Mouse (Mus musculus): Measurements from ENCODE around the gene Rbck1. TPM values are rescaled to one million over a fixed set of nuclear protein-coding genes. Genes with fewer than 3 reads are reported as not detected.
"Not testable (repeated sequence)": the region's sequence is repeated elsewhere in the genome, so short reads cannot be mapped to it uniquely, and the experiment has no call there.

The Rbck1 gene
- 100 to 1,000 TPM; 101 to 117 TPM for total RNA-seq (2021)

DNA sequence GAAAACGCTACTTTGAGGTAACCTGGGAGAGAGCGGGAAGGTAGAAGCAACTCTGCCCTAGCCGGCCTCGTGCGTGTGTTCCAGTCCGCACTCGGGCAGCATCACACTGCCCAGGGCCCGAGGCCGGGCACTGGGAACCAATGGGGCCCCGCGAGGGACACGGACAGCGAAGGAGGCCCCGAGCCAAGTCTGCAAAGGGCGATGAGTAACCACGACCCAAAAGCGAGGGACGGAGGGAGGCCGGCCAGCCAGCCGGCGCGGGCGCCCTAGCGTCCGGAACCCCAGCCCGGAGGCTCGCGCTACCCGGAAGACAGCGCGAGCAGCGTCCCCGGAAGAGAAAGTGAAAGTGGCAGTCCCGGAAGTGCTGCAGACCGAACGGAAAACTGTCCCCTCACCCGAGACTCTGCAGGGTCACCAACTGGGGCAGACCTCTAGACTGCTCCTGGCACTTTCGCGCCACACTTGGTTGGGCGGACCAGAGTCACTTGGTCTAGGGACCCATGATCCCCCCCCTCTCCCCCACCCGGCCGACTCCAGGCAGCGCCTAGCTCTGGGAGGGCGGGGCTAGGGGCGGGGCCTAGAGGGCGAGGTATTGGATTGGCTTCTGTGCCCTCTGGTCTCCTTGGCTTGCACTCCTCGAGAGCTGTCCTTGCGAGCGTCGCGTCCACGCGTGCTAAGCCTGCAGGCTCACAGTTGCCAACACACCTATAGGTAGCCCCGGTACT, at the start of gene Rbck1:
TSS of gene Rbck1 (minus strand) at position 553 of the 725 bp plus-strand sequence.
- peak; percentile 89 to 90 for DNase-seq (ENCODE audit: low spot score in 2 of 2)
- intact Hi-C loops (cut with DNase I): no loop called here

DNA sequence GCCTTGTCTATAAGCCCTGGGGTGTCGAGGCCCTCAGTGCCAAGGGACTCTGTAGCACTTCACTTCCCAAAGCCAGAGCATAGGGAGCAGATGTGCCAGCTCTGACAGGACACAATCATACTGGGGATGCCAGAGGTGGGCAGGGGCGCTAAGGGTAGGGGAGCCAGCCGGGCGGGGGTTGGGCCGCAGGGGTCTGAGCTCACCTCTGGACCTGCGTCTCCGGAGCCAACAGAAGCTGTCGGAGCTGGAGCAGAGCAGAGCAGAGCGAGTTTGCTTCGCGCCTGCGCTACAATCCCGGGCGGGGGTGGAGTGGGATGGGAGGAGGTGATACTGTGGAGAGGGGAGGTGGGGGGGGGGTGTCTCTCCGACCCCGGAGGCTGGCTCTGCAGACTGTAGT, 43.9 kb upstream of the Rbck1 start, which contains the start of gene Nrsn2:
TSS of gene Nrsn2 (minus strand) at position 294 of the 397 bp plus-strand sequence.
- peak; percentile 41 to 51 for DNase-seq (ENCODE audit: low spot score in 2 of 2)
- intact Hi-C loops (cut with DNase I): no loop called here

DNA sequence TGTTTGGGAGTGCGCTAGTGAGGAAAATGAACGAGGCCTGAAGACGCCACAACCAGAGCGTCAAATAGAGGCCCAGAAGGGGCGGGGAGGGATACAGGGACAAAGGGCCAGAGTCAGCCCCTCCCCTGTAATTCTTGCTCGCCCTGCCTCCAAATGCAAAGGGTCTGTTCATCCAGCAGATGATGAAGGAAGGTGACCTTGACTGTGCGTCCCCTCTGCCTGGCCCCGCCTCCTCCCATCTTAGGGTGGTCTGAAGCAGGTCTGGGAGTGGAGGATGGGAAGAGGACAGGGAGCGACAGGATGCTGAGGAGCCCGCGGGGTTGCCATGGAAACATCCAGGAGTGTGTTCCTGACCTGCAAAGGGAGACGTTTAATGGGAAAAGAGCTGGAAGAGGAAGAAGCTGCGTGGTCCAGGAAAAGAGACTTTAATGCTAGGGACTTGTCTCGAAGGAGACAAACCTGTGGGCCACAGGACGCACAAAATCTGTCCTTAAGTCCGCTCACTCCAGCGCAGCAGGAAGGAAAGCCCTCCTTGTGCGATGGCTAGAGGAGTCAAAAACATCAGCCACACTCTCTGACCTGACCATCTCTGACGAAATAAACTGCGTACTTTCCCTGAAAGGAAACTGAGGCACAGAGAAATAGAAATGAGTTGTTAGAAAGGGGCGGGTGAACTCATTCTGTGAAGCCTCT, 43.3 kb upstream of the Rbck1 start:
- DNase-seq (ENCODE audit: low spot score in 2 of 2): peak; percentile 52 to 72
- intact Hi-C loops (cut with DNase I): no loop called here

DNA sequence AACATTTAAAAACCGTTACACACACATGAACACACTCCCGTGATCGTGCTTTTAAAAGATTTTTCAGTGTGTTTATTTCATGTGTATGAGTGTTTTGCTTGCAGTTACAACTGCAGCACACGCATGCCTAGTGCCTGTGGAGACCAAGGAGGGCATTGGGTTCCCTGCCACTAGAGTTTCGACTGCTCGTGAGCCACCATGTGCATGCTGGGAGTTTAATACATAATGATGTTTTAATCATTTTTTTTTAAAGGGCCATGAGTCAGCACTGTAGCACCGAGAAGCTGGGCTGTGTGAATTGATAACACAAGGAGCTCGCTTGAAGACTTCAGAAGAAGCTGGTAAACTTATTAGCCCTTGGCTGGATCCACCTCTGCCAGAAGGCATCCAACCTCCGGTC, 41.1 kb upstream of the Rbck1 start:
- intact Hi-C loops (cut with DNase I): no loop called here
- DNase-seq (ENCODE audit: low spot score in 2 of 2): no peak

DNA sequence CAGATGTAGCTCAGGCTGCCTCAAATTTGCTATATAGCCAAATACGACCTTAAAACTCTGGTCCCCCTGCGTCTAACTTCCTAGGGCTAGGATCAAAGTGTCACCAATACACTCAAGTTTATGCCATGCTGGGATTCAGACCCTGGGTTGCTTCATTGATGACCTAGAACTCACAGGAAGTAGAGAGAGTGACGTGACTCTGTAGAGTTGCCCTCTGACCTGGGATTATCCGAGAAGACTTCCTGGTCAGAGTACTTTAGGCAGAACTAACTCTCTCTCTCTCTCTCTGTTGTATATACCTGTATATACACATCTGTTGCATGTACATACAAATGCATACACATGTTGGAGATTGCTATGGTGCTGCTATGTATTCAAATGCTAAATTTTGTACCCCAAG, 40.2 kb upstream of the Rbck1 start:
- no peak for DNase-seq (ENCODE audit: low spot score in 2 of 2)
- intact Hi-C loops (cut with DNase I): no loop called here

DNA sequence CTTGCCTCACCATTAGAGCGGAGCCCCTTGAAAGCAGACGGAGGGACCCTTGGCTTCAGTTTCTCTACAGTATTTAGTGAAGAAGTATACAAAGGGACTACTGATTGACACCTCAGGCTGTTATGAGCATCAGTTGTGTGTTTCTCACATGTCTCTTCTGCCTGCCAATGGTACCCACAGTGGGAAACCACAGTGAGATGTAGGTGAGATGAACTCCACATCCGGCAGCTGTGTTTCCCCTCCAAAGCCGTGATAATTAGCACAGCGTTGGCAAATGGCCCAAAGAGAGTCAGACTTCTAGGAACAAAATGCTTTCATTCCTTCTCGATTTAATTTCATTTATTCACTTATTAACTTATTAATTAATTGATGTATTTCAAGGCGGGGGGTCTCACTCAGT, 39.7 kb upstream of the Rbck1 start:
- no peak for DNase-seq (ENCODE audit: low spot score in 2 of 2)
- intact Hi-C loops (cut with DNase I): no loop called here

DNA sequence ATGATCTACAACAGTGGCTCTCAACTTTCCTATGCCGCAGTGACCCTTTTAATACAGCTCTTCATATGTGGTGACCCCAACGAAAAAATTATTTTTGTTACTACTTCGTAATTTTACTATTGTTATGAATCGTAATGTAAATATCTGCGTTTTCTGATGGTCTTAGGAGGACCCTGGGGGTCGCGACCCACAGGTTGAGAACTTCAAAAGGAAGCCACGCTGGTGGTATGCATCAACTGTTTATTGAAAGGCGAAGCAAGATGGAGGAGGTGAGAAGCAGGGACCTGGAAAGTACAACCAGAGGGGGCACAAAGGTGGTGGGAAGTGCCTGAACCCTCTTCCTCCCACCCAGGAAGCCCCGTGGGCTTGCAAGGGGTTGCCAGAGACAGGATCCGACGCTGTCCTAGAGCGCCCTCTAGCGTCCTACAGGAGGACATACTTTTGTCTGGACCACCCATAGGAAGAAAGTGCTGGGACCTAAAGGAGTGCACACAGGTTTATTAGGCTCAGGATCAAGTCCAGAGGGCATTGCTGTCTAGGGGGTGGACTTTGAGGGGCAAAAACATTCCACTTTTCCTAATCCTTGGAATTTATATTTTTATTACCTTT, 36.2 kb upstream of the Rbck1 start:
- intact Hi-C loops (cut with DNase I): loop anchor here (5.0 to 10.0 kb wide), 2 partner anchors 256 to 344 kb away; no protein-coding TSS in a partner anchor
- peak; percentile 48 to 58 for DNase-seq (ENCODE audit: low spot score in 2 of 2)

DNA sequence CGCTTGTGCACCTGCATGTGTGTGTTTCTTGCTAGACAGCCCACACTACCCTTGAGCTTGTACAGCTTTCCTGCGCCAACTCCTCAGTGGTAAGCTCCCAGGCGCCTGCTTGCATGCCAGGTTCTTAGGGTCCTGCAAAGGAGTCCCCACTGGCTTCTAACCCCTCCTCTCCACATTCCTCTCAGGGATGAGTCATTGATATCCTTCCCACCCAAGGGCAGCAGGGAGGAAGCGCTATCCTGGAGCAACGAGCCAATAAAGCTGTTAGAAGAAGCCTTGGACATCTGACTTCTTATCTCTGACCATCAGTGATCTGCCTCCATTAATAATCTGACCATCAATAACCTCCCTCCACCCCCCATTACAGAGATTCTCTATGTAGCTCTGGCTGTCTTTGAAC, 35.5 kb upstream of the Rbck1 start:
- intact Hi-C loops (cut with DNase I): loop anchor here (5.0 to 10.0 kb wide), 2 partner anchors 256 to 343 kb away; no protein-coding TSS in a partner anchor
- no peak for DNase-seq (ENCODE audit: low spot score in 2 of 2)

DNA sequence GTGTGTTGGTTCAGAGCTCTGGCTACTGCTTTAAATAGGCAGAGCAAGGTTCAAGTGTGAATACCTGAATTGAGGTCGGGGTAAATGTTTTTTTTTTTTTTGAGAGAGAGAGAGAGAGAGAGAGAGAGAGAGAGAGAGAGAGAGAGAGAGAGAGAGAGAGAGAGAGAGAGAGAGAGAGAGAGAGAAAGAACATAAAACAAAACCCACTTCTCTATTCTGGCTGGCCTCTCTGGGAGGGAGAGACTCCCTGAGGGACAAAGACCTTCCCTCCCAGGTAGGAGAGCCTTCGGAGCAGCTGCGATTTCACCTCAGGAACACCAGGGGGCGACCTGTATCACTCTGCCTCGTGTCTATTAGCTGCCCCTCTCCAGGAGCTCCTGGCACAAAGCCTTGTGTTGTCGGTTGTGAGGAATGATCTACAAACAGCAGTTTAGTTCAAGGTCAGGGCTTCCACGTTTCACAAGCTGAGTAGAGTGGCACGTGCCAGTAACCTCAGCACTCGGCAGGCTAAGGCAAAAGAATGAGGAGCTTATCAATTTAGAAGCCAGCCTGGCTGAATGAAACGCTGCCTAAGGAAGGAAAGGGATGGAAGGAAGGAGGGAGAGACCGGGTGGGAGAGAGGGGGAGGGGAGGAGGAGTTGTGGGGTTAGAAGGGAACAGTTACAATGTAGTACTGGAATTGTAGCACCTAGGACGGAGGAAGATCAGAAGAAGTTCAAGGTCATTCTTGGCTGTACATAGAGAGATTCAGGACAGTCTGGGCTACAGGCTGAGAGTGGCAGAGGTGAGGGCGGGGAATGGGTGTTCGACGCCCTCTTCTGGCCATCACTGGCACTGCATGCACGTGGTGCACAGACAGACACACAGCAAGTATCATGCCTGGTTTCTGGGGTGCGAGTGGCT, 31.0 kb upstream of the Rbck1 start:
- DNase-seq (ENCODE audit: low spot score in 2 of 2): peak; percentile 69 to 72
- intact Hi-C loops (cut with DNase I): loop anchor here (10.0 kb wide), 1 partner anchor 339 kb away; no protein-coding TSS in a partner anchor

DNA sequence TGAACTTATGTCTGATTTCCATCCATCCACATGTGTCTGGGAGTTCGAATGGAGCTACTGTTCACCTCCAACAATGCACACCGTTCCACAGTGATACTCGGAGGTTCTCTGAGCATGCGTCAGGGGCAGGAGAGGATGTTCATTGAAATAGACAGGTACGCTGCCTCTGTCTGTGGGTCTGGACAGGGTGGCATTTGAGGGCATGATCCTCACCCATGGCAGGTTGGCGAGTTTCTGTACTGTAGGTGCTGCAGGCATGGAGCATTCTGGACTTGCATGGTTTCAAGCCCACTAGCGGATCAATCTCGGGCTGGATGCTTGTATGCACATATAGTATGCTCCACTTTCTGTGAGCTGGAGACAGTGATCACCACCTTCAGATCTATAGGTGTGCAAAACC, 28.7 kb upstream of the Rbck1 start:
- no peak for DNase-seq (ENCODE audit: low spot score in 2 of 2)
- intact Hi-C loops (cut with DNase I): loop anchor here (10.0 kb wide), 1 partner anchor 336 kb away; no protein-coding TSS in a partner anchor

DNA sequence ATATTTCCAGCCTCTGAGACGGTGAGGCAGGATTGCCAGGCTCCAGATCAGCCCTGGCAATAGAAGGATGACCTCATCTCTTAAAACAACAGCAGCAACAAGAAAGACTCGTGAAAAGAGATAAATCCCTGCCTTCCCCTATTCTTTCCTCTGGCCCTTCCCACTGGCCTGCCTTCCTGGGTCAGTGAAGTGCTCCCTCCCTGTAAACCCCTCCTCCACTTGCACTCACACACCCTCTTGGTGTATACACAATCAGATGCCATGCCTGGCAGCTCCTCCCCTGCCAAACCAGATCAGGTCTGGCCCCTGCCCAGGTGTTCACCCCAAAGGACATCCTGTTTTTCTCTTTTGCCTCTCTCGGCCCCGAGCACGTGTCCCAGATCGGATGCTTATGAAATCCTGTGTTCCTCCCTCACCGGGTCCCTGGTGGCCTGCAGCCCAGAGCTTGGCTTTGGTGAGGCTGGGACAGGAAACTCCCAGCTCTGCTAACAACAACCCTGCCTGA, 27.9 kb upstream of the Rbck1 start:
- DNase-seq (ENCODE audit: low spot score in 2 of 2): no peak
- intact Hi-C loops (cut with DNase I): loop anchor here (10.0 kb wide), 1 partner anchor 336 kb away; no protein-coding TSS in a partner anchor

DNA sequence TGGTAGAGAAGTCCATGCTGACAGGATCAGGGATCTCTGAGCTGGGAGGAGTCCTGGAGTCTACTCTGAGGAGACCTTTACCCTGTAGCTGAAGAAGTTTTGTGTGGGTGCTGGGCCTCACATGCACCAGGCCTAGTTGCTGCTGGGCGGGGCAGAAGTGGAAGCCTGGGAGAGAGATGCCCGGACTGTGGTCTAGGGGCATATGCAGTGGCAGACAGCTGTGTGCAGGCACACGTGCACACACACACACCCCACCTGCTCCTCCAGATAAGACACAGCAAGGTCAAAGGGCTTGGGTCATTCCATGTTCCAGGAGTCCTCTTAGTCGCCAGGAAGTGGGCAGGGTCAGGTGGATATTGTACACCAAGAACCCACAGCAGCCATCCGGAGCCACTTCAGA, 27.2 kb upstream of the Rbck1 start:
- intact Hi-C loops (cut with DNase I): loop anchor here (10.0 kb wide), 1 partner anchor 335 kb away; no protein-coding TSS in a partner anchor
- no peak for DNase-seq (ENCODE audit: low spot score in 2 of 2)

DNA sequence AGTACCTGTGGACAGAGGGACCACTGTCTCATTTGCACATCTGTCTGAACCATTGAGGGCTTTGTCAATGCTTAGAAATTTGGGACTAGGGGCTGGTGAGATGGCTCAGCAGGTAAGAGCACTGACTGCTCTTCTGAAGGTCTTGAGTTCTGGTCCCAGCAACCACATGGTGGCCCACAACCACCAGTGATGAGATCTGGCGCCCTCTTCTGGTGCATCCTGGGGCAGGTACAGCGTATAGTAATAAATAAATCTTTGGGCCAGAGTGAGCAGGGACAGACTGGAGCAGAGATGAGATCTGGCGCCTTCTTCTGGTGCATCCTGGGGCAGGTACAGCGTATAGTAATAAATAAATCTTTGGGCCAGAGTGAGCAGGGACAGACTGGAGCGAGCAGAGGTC, 26.5 kb upstream of the Rbck1 start:
- DNase-seq (ENCODE audit: low spot score in 2 of 2); intact Hi-C loops (cut with DNase I): not testable (repeated sequence)

DNA sequence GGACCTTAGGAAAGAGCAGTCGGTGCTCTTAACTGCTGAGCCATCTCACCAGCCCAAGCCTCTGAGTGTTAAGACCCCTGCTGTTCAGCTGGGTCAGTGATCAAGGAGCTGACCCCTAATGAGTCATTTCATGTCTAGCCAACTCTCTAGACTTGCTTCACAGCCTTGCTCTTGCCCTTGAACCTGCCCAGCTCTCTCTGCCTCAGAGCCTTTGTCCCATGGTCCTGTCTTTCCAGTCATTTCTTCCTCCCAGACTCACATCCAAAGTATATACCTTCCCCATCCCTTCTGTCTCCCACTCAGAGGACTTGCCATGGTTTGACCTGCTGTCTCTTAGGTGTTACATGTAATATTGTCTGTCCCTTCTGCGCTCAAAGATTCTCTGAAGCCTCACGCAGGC, 24.8 kb upstream of the Rbck1 start:
- intact Hi-C loops (cut with DNase I): no loop called here
- DNase-seq (ENCODE audit: low spot score in 2 of 2): no peak

DNA sequence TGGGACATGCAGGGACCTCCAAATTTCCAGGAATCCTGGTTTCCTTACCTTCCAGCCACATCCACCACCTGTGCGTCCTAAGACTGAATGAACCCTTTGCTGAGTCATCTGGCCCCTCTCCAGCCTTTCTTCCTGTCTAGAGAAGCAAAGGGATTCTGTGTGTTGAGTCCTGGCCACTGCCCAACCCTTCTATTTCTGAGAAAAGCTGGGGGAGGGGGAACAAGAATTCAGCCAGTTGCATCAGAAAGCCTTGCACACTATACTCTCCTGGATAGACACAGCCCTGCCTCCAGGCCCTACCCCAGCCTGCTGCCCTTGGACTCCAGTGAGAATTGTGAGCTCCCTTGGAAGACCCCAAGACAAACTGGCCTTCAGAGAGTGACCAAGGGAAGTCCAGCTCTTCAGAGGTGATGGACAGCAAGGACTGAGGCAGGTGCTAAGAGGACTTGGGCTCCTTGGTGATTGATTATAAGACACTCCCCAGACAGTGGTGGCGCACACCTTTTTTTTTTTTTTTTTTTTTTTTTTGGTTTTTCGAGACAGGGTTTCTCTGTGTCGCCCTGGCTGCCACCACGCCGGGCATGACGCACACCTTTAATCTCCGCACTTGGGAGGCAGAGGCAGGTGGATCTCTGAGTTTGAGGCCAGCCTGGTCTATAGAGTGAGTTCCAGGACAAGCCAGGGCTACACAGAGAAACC, 17.5 kb upstream of the Rbck1 start:
- intact Hi-C loops (cut with DNase I): no loop called here
- peak; percentile 27 to 74 for DNase-seq (ENCODE audit: low spot score in 2 of 2)

DNA sequence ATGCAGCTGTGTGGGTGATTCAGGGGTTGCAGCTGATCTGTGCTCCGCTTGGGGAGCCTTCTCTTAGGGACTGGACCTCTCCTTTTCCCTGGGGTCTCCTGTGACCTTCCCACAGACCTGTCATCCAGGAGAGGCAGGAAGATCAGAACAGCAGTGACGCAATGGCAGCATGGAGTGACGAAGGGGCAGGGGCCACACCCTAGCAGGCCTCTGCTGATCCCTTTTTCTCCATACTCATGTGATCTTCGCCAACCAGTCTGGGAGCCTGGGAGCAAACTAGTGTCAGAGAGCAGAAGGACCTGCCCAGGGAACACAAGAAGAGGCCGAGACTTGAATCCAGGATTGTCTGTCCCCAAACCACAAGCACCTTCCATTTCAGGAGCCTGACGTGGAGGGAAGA, 16.8 kb upstream of the Rbck1 start:
- intact Hi-C loops (cut with DNase I): no loop called here

DNA sequence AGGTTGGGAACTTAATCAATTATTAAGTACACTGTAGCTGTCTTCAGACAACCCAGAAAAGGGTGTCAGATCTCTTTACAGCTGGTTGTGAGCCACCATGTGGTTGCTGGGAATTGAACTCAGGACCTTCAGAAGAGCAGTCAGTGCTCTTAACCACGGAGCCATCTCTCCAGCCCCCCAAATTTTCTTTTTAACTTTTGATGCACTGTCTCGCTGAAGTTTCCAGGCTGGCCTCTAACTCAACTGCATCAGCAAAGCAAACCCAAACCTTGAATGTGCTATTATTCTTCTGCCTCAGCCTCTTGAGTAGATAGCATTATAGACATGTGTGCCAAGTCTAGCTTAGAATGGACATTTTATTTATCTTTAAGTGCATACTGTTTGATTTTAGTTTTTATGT, 15.3 kb upstream of the Rbck1 start:
- DNase-seq (ENCODE audit: low spot score in 2 of 2): no peak
- intact Hi-C loops (cut with DNase I): no loop called here

More for the DNA sequence above, 16.8 kb upstream of the Rbck1 start:
- no peak for DNase-seq (ENCODE audit: low spot score in 2 of 2)

DNA sequence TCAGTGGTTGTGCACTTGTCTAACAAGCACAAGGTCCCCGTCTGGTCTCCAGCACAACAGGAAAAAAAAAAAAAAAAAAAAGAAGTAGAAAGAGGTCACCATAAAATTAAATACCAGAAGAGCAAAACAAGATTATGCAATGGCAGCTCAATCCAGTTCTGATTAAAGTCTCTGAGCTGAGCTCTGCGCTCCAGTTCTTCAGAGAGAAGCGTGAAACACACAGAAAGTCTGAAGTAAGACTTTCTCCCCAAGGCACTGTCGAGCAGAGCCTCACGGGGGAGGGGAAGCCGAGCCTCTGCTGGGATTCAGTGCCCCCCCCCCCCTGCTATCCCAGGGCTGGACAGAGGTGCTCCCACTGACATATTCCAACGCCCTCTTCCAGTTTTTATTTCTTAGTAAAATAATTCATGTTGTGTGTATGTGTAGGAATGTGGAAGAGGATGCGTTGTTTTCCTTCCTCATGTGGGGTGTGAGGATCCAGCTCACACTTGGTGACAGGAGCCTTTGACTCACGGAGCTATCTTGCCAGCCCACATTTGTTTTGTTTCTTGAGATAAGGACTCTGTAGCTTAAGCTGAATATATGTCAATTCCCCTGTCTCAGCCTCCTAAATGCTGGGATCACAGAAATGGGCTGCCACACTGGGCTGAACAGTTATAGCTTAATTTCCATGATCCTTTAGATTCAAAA, 14.5 kb upstream of the Rbck1 start:
- no peak for DNase-seq (ENCODE audit: low spot score in 2 of 2)
- intact Hi-C loops (cut with DNase I): no loop called here
